Mouse (Mus musculus) limb, embryonic 14.5 days (tissue): ENCODE data around the gene Rpl32. TPM values are rescaled to one million over a fixed set of nuclear protein-coding genes. Genes with fewer than 3 reads are reported as not detected.

Experiments used
- ATAC-seq: fragments of 200-750 bp; cut with Nextera tagmentation; 2 replicates; pipeline ENCODE4 v1.8.0; 2017; ENCODE audit warnings: low read depth, moderate number of reproducible peaks, moderate TSS enrichment; ENCODE audit not compliant: low FRiP score
- DNase-seq: peaks from one replicate; pipeline ENCODE4 v3.0.0-alpha.2; 2015; ENCODE audit warnings: low spot score
- H3K27ac ChIP-seq: fragments of 300-500 bp; sonication (generic); replicated peaks from 2 replicates; pipeline ENCODE4 v1.5.1; 2014; ENCODE audit warnings: low read depth, mild to moderate bottlenecking, low read length, moderate library complexity, mixed read lengths
- H3K27me3 ChIP-seq: fragments of 300-500 bp; sonication (generic); 2 replicates; pipeline ENCODE4 v1.6.1; 2014; ENCODE audit warnings: low read length, mixed read lengths; ENCODE audit not compliant: control insufficient read depth, insufficient read depth
- H3K36me3 ChIP-seq: fragments of 300-500 bp; sonication (generic); 2 replicates; pipeline ENCODE4 v1.6.1; 2014; ENCODE audit warnings: mild to moderate bottlenecking, low read length, moderate library complexity, mixed read lengths; ENCODE audit not compliant: control insufficient read depth, insufficient read depth
- H3K4me1 ChIP-seq: fragments of 300-500 bp; sonication (generic); 2 replicates; pipeline ENCODE4 v1.6.1; 2014; ENCODE audit warnings: antibody characterized with exemption, low read length, mixed read lengths; ENCODE audit not compliant: control insufficient read depth, insufficient read depth
- H3K4me2 ChIP-seq: fragments of 300-500 bp; sonication (generic); replicated peaks from 2 replicates; pipeline ENCODE4 v1.6.1; 2014; ENCODE audit warnings: low read depth, mild to moderate bottlenecking, low read length, moderate library complexity; ENCODE audit not compliant: severe bottlenecking
- H3K4me3 ChIP-seq: fragments of 300-500 bp; sonication (generic); replicated peaks from 2 replicates; pipeline ENCODE4 v1.5.1; 2014; ENCODE audit warnings: low read length
- H3K9ac ChIP-seq: fragments of 300-500 bp; sonication (generic); 2 replicates; pipeline ENCODE4 v1.6.1; 2014; ENCODE audit warnings: mild to moderate bottlenecking, low read depth, low read length, moderate library complexity; ENCODE audit not compliant: severe bottlenecking
- H3K9me3 ChIP-seq: fragments of 300-500 bp; sonication (generic); 2 replicates; pipeline ENCODE4 v1.6.1; 2016; ENCODE audit warnings: low read length; ENCODE audit not compliant: control insufficient read depth
- POLR2A ChIP-seq: fragments of 200-500 bp; IDR thresholded peaks from 2 replicates; pipeline ENCODE4 v1.8.0; 2012; ENCODE audit warnings: inconsistent platforms, mild to moderate bottlenecking, moderate library complexity, borderline replicate concordance; ENCODE audit not compliant: insufficient read depth, insufficient read length; ENCODE audit errors: extremely low read depth
- WGBS: fragments of 180-500 bp; shearing (Covaris S2); extraction: QIAGEN DNeasy Blood & Tissue Kit; methylation state at CpG from one replicate; pipeline ENCODE4 v1.1.7; 2014; 5-methylcytosine and 5-hydroxymethylcytosine counted together
- microRNA-seq: library from miRNA; unstranded; fragments of <30 nt; microRNA quantifications from one replicate; pipeline ENCODE4, GENCODE M21; 2016
- polyA plus RNA-seq, 2 experiments: library from polyadenylated mRNA; depleted of rRNA in 1 of 2; stranded (reverse) in 1 of 2; unstranded in 1 of 2; fragments of >200 nt; fragmentation: Nextera tagmentation in 1 of 2; extraction: Ambion mirVana in 1 of 2; gene quantifications; 2 replicates each; pipeline versions ENCODE4 v1.2.1 to v1.2.3; 2012 to 2014

The Rpl32 gene
- polyA plus RNA-seq, 2 experiments: 2,604 to 2,685 TPM

- no peaks in the 10 kb centered on the region for H3K27me3 ChIP-seq
- no peak overlapping the region for H3K9ac ChIP-seq
- H3K4me2 ChIP-seq: no peak overlapping the region
- ATAC-seq: no peak
- peaks cover 21% of the 10 kb centered on the region for H3K4me1 ChIP-seq
- no peak overlapping the region for H3K27ac ChIP-seq
- H3K36me3 ChIP-seq: no peaks in the 10 kb centered on the region
- WGBS: 52% methylated on average over 5 of the region's 5 CpGs
- no peak for DNase-seq
- TF ChIP-seq POLR2A: no peak
- H3K9me3 ChIP-seq: no peaks in the 10 kb centered on the region
- no peak overlapping the region for H3K4me3 ChIP-seq
Measured at GRCm38 (mm10) chr6:115759461-115759860, 49.1 kb downstream of the Rpl32 start.

GRCm38 (mm10) chr6:115758981-115759435 lies 49.5 kb downstream of the Rpl32 start:
- Histone ChIP-seq H3K9ac (no peak overlapping the region), H3K4me1 (peaks cover 16% of the 10 kb centered on the region), H3K27me3 (no peaks in the 10 kb centered on the region), H3K4me3 (no peak overlapping the region), H3K36me3 (no peaks in the 10 kb centered on the region), H3K4me2 (no peak overlapping the region), H3K9me3 (no peaks in the 10 kb centered on the region), H3K27ac (no peak overlapping the region)
- TF ChIP-seq POLR2A: no peak
- no peak for ATAC-seq
- no peak for DNase-seq
- WGBS: 58% methylated on average over 6 of the region's 9 CpGs

- no peaks in the 10 kb centered on the region for H3K36me3 ChIP-seq
- H3K4me3 ChIP-seq: no peak overlapping the region
- no peak overlapping the region for H3K9ac ChIP-seq
- H3K4me2 ChIP-seq: no peak overlapping the region
- TF ChIP-seq POLR2A: no peak
- H3K4me1 ChIP-seq: no peaks in the 10 kb centered on the region
- H3K27me3 ChIP-seq: no peaks in the 10 kb centered on the region
- no peak for DNase-seq
- WGBS: 79% methylated on average over 7 of the region's 7 CpGs
- ATAC-seq: no peak
- H3K9me3 ChIP-seq: no peaks in the 10 kb centered on the region
- H3K27ac ChIP-seq: no peak overlapping the region
Measured at GRCm38 (mm10) chr6:115755536-115755935, 53.0 kb downstream of the Rpl32 start.

Small RNA genes within 50 kb of the gene (microRNA-seq; reads per million reads assigned to microRNA genes)
- 0.69 reads per million for gene Mir7660

Other genes with a start within 250 kb of the Rpl32 start
- gene Mkrn2os, start 216.2 kb downstream of the Rpl32 start, polyA plus RNA-seq (2012; rRNA removed): 0.05 TPM in 1 of 2 replicates, not detected in the other
- gene Mkrn2os, start 216.2 kb downstream of the Rpl32 start, polyA plus RNA-seq (2014; fragmentation: Nextera tagmentation; extraction: Ambion mirVana): not detected in 2 replicates
- gene Mkrn2, start 206.8 kb downstream of the Rpl32 start, polyA plus RNA-seq (2012; rRNA removed): 28.9 and 40.7 TPM in 2 replicates
- 31.0 and 34.1 TPM in 2 replicates for gene Mkrn2, start 206.8 kb downstream of the Rpl32 start, polyA plus RNA-seq (2014; fragmentation: Nextera tagmentation; extraction: Ambion mirVana)
- gene Raf1, start 132.1 kb downstream of the Rpl32 start, polyA plus RNA-seq (2012; rRNA removed): 176 and 197 TPM in 2 replicates
- gene Raf1, start 132.1 kb downstream of the Rpl32 start, polyA plus RNA-seq (2014; fragmentation: Nextera tagmentation; extraction: Ambion mirVana): 120 and 134 TPM in 2 replicates
- gene Tmem40, start 46.3 kb downstream of the Rpl32 start, polyA plus RNA-seq (2012; rRNA removed): 7.0 and 8.0 TPM in 2 replicates
- 10.0 and 13.1 TPM in 2 replicates for gene Tmem40, start 46.3 kb downstream of the Rpl32 start, polyA plus RNA-seq (2014; fragmentation: Nextera tagmentation; extraction: Ambion mirVana)
- gene Cand2, start 34.2 kb downstream of the Rpl32 start, polyA plus RNA-seq (2012; rRNA removed): 57.7 and 78.8 TPM in 2 replicates
- gene Cand2, start 34.2 kb downstream of the Rpl32 start, polyA plus RNA-seq (2014; fragmentation: Nextera tagmentation; extraction: Ambion mirVana): 39.1 and 42.0 TPM in 2 replicates
- gene Efcab12, start 29.7 kb upstream of the Rpl32 start, polyA plus RNA-seq (2012; rRNA removed): 0.58 and 0.70 TPM in 2 replicates
- gene Efcab12, start 29.7 kb upstream of the Rpl32 start, polyA plus RNA-seq (2014; fragmentation: Nextera tagmentation; extraction: Ambion mirVana): 0.19 and 0.39 TPM in 2 replicates
- 16.3 and 18.8 TPM in 2 replicates for gene Mbd4, start 44.6 kb upstream of the Rpl32 start, polyA plus RNA-seq (2012; rRNA removed)
- 13.0 and 16.4 TPM in 2 replicates for gene Mbd4, start 44.6 kb upstream of the Rpl32 start, polyA plus RNA-seq (2014; fragmentation: Nextera tagmentation; extraction: Ambion mirVana)
- gene Ift122, start 44.7 kb upstream of the Rpl32 start, polyA plus RNA-seq (2012; rRNA removed): 21.2 and 23.9 TPM in 2 replicates
- 17.9 and 18.9 TPM in 2 replicates for gene Ift122, start 44.7 kb upstream of the Rpl32 start, polyA plus RNA-seq (2014; fragmentation: Nextera tagmentation; extraction: Ambion mirVana)
- gene Rho, start 123.0 kb upstream of the Rpl32 start, polyA plus RNA-seq (2012; rRNA removed): 0.67 and 1.1 TPM in 2 replicates
- 0.22 TPM in 1 of 2 replicates, not detected in the other for gene Rho, start 123.0 kb upstream of the Rpl32 start, polyA plus RNA-seq (2014; fragmentation: Nextera tagmentation; extraction: Ambion mirVana)
- not detected in 2 replicates for gene H1foo, start 136.2 kb upstream of the Rpl32 start, polyA plus RNA-seq (2012; rRNA removed)
- gene H1foo, start 136.2 kb upstream of the Rpl32 start, polyA plus RNA-seq (2014; fragmentation: Nextera tagmentation; extraction: Ambion mirVana): not detected in 2 replicates
- 61.9 and 74.1 TPM in 2 replicates for gene Plxnd1, start 186.3 kb upstream of the Rpl32 start, polyA plus RNA-seq (2012; rRNA removed)
- gene Plxnd1, start 186.3 kb upstream of the Rpl32 start, polyA plus RNA-seq (2014; fragmentation: Nextera tagmentation; extraction: Ambion mirVana): 39.1 and 50.4 TPM in 2 replicates